Mouse (Mus musculus): ENCODE measurements at regions not wholly inside any gene's neighbourhood (a gene's known extent, or its start where the extent isn't known, plus 50 kb on each side); places are given as distances from the start of the nearest gene placed in this dataset.

DNA sequence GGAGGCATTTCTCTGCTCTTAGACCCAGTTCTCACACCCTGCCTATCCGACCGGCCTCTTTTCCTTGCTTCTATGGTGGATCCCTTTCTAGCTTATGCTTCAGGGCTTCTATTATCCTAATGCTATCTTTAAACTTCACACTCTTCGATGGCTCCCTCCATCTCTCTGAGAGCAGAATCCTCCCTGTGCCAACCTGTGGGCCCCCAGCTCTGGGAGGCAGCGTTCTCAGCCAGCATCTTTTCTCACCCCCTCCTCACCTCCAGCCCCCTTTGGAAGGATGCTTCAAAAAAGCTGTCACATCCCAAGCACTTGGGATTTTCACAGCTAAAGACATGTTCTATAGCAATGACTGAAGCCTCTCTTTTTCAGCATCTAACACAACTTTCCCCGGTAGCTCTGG lies 626.8 kb upstream of the 3110018I06Rik start:
- TF ChIP-seq TAL1 (IDR thresholded peaks at IDR 0.05; ENCODE audit: low read length) (no peak), GATA1 (IDR thresholded peaks at IDR 0.05; ENCODE audit: low read length) (no peak)
